Comparison of ENCODE assay signal across 15 mouse cellular contexts in genomic region chr9:71396784-71397183, GRCm38 (mm10).
DNase-seq lines count a peak whose midpoint lies in the region; ATAC-seq and TF ChIP-seq lines count a peak whose summit lies in the region.
"Had no signal": no experiment of that assay in that cellular context is flagged by ENCODE, and none has a peak within 500 bp of the region (broad histone marks: within the 10 kb centered on the region; RNA-seq: fewer than 3 reads in every experiment).

No protein-coding gene starts in this region.

- H3K4me2 ChIP-seq in midbrain, embryonic 14.5 days (ENCODE audit: low read length) = no peak overlapping the region
- no peak overlapping the region for H3K4me2 ChIP-seq in midbrain, embryonic 15.5 days
- H3K4me2 ChIP-seq in kidney, postnatal 0 days (ENCODE audit: low read length) = no peak overlapping the region
- H3K4me2 ChIP-seq: heart, embryonic 13.5 days had no signal

- no peak overlapping the region for H3K27ac ChIP-seq in midbrain, embryonic 14.5 days (replicated peaks; ENCODE audit: low read depth, low read length)
- H3K27ac ChIP-seq in midbrain, embryonic 15.5 days = no peak overlapping the region
- H3K27ac ChIP-seq in kidney, postnatal 0 days = no peak overlapping the region; the same call in 1 of the 2 replicates
- H3K27ac ChIP-seq: heart, embryonic 13.5 days had no signal

- no peak for TF ChIP-seq CTCF in kidney, postnatal 0 days (IDR thresholded peaks at IDR 0.05; ENCODE audit: low read depth)

- peak; percentile 38 for DNase-seq in gastrocnemius, adult 18-20 months (ENCODE audit: low spot score)
- no peak for DNase-seq in gastrocnemius, postnatal 10 days
- peak; percentile 24 for DNase-seq in midbrain, embryonic 14.5 days
- peak; percentile 50 for DNase-seq in kidney, postnatal 0 days (ENCODE audit: low spot score)
- peak; percentile 18 for DNase-seq in skeletal muscle tissue, adult 2 months (ENCODE audit: low read depth, low spot score)
- DNase-seq in adrenal gland, postnatal 10 days = no peak
- DNase-seq in cerebellum, adult 18-20 months = no peak
- DNase-seq: B cell, adult 2 months; cerebellum, postnatal 10 days; layer of hippocampus, postnatal 36 days had no signal

- WGBS in midbrain, embryonic 14.5 days = 57% methylated on average over 7 of the region's 7 CpGs
- 57% methylated on average over 7 of the region's 7 CpGs for WGBS in midbrain, embryonic 15.5 days
- 36% methylated on average over 7 of the region's 7 CpGs for WGBS in kidney, postnatal 0 days

- H3K4me1 ChIP-seq in midbrain, embryonic 14.5 days (ENCODE audit: control insufficient read depth, insufficient read depth, low read length) = no peaks in the 10 kb centered on the region
- 0 out of 2 replicates have a peak, but pooled peaks cover 6% of the 10 kb centered on the region for H3K4me1 ChIP-seq in midbrain, embryonic 15.5 days
- H3K4me1 ChIP-seq in kidney, postnatal 0 days (replicated peaks; ENCODE audit: insufficient read depth, low read length) = 0 out of 2 replicates have a peak, but pooled peaks cover 3% of the 10 kb centered on the region
- H3K4me1 ChIP-seq: heart, embryonic 13.5 days had no signal

- H3K36me3 ChIP-seq in midbrain, embryonic 14.5 days (ENCODE audit: control insufficient read depth, insufficient read depth, low read length) = no peaks in the 10 kb centered on the region
- no peaks in the 10 kb centered on the region for H3K36me3 ChIP-seq in midbrain, embryonic 15.5 days (replicated peaks)
- no peaks in the 10 kb centered on the region for H3K36me3 ChIP-seq in kidney, postnatal 0 days (ENCODE audit: insufficient read depth, low read length)
- H3K36me3 ChIP-seq: G1E; heart, embryonic 13.5 days had no signal

- no peak overlapping the region for H3K4me3 ChIP-seq in midbrain, embryonic 14.5 days (replicated peaks; ENCODE audit: low read depth, low read length)
- no peak overlapping the region for H3K4me3 ChIP-seq in midbrain, embryonic 15.5 days
- no peak overlapping the region for H3K4me3 ChIP-seq in kidney, postnatal 0 days (replicated peaks; ENCODE audit: low read depth, low read length)
- H3K4me3 ChIP-seq: heart, embryonic 13.5 days had no signal

- ATAC-seq in midbrain, embryonic 14.5 days (ENCODE audit: low FRiP score, low TSS enrichment) = no peak
- ATAC-seq in midbrain, embryonic 15.5 days (replicated peaks) = no peak
- no peak for ATAC-seq in kidney, postnatal 0 days (replicated peaks; ENCODE audit: low FRiP score, low read depth)
- ATAC-seq: activated CD4-positive, CD25-positive, alpha-beta regulatory T cell, adult 4 months; lung, postnatal 0 days had no signal

- H3K9me3 ChIP-seq in midbrain, embryonic 14.5 days (ENCODE audit: control insufficient read depth, low read length) = no peaks in the 10 kb centered on the region
- H3K9me3 ChIP-seq in midbrain, embryonic 15.5 days = no peaks in the 10 kb centered on the region
- no peaks in the 10 kb centered on the region for H3K9me3 ChIP-seq in kidney, postnatal 0 days (replicated peaks; ENCODE audit: low read length)
- H3K9me3 ChIP-seq: G1E; heart, embryonic 13.5 days had no signal

- H3K9ac ChIP-seq in midbrain, embryonic 14.5 days (replicated peaks; ENCODE audit: low read length) = no peak overlapping the region
- no peak overlapping the region for H3K9ac ChIP-seq in midbrain, embryonic 15.5 days
- H3K9ac ChIP-seq in kidney, postnatal 0 days (ENCODE audit: low read depth, low read length) = no peak overlapping the region
- H3K9ac ChIP-seq: heart, embryonic 13.5 days had no signal

- H3K27me3 ChIP-seq in midbrain, embryonic 14.5 days (ENCODE audit: control insufficient read depth, insufficient read depth, low read length) = no peaks in the 10 kb centered on the region
- no peaks in the 10 kb centered on the region for H3K27me3 ChIP-seq in midbrain, embryonic 15.5 days (replicated peaks)
- H3K27me3 ChIP-seq in kidney, postnatal 0 days (ENCODE audit: insufficient read depth, low read length) = no peaks in the 10 kb centered on the region
- H3K27me3 ChIP-seq: heart, embryonic 13.5 days had no signal

Comparison
In these comparisons a context has a peak if more than half of its experiments do, and no peak if none do; other contexts are left out.
1. DNase-seq: peak in gastrocnemius, adult 18-20 months (single experiment), midbrain, embryonic 14.5 days (single experiment), kidney, postnatal 0 days (single experiment) and skeletal muscle tissue, adult 2 months (single experiment); none in gastrocnemius, postnatal 10 days (single experiment), adrenal gland, postnatal 10 days (single experiment) and cerebellum, adult 18-20 months (0 of 2).